Mouse (Mus musculus) right cerebral cortex, postnatal 4 days (tissue): ENCODE data around the gene Vegfa.
A peak's percentile ranks its signal among the peaks of the same experiment; 100 is the strongest.

Experiments
- DNase-seq: peaks from one replicate; pipeline ENCODE4 v3.0.0-alpha.2; 2022

Gene Vegfa

GRCm38 (mm10) chr17:46032257-46032991 lies at the start of gene Vegfa:
TSS of gene Vegfa (minus strand) at chr17:46032369.
- DNase-seq: peak; percentile 98

DNA sequence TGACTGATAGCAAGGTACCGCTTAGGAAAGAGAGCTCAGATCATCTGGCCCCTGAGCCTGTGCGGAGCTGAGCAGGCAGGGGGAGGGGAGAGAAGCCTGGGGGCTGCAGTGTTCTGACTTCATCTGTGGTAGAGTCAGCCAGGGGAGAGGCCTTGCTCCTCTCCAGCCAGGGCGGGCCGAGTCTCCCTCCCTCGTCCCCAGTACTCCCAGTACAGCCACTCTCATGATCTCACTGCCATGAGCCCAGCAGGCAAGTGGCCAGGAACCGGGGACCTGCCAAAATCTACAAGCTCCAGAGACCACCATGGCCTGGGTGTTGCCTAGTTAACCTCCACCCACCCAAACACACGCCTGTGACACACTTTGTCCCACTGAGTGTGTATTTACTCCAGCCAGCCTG lies 49.5 kb upstream of the Vegfa start:
- DNase-seq: no peak

- DNase-seq: no peak
Observed at GRCm38 (mm10) chr17:46081042-46081441, 48.9 kb upstream of the Vegfa start.

DNA sequence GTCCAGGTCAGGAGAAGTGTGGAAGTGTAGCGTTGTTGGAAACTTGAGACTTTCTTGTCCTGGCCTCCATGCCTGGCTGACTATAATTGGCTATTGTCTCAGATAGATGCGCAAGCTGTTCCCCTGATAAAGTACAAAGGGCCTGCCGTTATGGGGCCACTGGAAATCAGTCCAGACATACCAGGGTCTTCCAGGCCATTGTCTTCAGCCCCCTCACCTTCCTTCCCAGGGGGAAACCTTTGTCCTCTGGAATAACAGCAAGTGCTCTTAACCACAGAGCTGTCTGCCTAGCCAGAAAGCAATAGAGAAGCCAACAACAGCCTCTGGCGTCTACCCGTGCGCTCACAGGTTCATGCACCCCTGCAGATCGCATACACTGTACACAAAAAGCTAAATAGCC lies 48.2 kb upstream of the Vegfa start:
- DNase-seq: no peak

- no peak for DNase-seq
Observed at GRCm38 (mm10) chr17:46079037-46079436, 46.9 kb upstream of the Vegfa start.

GRCm38 (mm10) chr17:46077921-46078534 lies 45.9 kb upstream of the Vegfa start:
- no peak for DNase-seq

DNA sequence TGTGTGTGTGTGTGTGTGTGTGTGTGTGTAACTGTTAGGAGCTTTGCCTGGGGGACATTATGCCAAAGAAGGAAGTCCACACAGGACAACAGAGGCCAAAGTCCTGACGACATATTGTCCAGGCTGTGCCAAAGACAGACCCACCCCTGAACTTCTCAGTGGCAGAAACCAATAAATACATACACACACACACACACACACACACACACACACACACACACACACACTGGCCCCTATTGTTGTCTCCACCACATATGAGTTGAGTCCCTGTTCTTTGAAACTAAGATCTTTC lies 44.0 kb upstream of the Vegfa start:
- DNase-seq: no peak

GRCm38 (mm10) chr17:46075551-46076259 lies 43.5 kb upstream of the Vegfa start:
- DNase-seq: no peak

- no peak for DNase-seq
Observed at GRCm38 (mm10) chr17:46075116-46075485, 42.9 kb upstream of the Vegfa start.

DNA sequence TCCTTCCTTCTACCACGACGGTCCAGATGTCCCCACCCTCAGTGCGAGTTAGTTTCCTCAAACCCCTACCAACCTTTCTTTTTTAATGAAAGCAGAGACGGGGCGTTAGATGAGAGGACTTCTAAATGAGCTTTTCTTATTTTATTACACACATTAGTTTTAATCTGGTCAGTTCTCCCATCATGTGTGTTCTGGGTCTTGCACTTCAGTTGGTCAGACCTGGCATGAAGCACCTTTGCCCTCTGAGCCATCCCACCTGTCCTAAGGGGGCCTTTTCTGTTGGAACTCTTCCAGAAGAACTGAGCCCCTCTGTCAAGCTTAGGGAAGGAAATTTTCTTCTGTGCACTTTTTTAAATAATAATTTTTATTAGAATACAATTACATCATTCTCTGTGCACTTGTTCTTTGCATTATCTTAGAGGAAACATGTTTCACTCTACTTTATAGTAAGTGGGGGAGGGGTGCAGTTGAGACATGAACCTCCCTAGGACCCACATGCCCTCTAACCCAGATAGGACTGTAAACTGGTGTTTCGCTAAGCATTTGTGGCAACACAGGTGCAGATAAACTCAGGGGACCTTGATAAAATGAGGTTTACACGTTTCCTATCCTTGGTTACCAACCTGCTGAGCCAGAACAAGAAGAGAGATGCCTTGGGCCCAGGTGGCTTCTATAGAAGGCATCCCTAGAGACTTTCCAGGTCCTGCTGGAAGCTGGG lies 42.4 kb upstream of the Vegfa start:
- no peak for DNase-seq

GRCm38 (mm10) chr17:46073730-46074301 lies 41.6 kb upstream of the Vegfa start:
- no peak for DNase-seq

GRCm38 (mm10) chr17:46071531-46071930 lies 39.4 kb upstream of the Vegfa start:
- DNase-seq: no peak

DNA sequence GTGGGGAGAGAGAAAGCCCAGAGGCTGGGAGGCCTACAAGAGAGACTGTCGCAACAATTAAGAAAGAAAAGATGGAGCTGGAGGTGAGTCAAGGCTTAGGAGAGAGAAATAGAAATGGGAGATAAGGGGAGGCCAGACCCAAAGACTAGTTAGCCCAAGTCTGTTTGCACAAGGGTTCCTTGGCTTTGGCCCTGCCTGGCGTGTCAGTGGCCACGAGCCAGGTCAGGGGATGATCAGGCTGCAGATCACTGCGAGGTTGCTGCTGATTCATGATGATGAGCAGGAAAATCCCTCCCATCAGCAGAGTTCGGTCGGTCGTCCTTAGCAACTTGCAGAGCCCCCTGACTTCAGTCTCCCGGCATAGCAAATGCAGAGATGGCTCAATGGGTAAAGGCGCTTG lies 37.9 kb upstream of the Vegfa start:
- no peak for DNase-seq

DNA sequence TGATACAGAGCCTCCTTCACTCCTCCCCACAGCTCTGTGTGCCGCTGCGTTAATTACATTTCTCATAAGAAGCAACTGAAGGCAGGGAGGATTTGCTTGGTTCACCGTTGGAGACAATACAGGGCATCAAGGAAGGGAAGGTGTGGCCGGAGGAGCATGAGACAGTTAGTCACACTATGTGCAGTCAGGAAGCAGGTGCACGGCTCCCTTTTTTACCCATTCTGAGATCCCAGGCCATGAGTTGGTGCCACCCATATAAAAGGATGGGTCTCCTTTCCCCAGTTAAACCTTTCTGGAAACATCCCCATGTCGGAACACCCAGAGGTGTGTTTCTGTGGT lies 31.8 kb upstream of the Vegfa start:
- DNase-seq: no peak

GRCm38 (mm10) chr17:46063283-46063973 lies 31.3 kb upstream of the Vegfa start:
- peak; percentile 37 for DNase-seq

- DNase-seq: no peak
Observed at GRCm38 (mm10) chr17:46060253-46060652, 28.1 kb upstream of the Vegfa start.

DNA sequence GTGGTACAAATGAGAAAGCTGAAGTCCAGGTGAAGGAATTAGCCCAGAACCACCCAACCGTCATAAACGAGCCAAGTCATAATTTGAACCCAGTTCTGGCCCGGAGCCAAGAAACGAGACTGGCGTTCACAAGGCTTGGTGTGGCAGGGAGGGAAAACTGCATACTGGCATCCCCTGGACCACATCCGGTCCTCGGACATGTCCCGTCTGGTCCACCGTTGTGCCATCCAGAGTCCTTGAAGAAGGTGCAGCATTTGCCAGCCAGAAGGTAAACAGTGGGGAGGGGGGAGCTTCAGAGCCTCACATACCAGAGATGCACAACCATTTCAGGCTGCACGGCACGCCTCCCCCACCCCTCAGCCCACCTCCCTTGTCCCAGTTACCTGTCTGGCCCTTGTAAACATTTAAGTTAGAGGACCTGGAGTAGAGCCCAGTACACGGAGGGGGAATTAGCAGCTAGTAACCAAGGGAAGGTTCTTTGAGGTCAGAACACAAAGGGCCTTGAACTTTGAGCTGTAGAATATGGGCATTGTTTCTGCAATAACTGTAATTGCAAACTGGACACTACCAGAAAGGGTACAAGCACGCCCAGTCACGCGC lies 27.2 kb upstream of the Vegfa start:
- DNase-seq: peak; percentile 9

GRCm38 (mm10) chr17:46056288-46056687 lies 24.1 kb upstream of the Vegfa start:
- no peak for DNase-seq

DNA sequence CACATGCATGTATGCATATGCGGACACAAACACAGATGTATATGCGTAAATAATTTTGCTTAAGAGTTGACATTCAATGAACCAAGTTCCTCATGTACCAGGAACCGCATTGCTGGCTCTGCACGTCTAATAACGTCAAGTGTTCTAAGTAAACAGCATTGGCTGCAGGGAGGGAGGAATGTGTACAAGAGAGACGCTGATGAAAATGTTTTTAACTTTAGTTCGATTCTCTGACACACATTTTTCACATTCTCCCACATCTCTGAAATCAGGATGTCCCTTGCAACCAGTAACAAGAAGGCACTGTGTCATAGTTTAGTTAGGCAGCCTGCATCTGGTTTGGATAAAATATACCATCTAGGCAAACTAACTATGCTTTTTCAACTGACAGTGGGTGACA lies 23.6 kb upstream of the Vegfa start:
- no peak for DNase-seq

- no peak for DNase-seq
Observed at GRCm38 (mm10) chr17:46053291-46053842, 21.2 kb upstream of the Vegfa start.

- no peak for DNase-seq
Observed at GRCm38 (mm10) chr17:46052146-46052545, 20.0 kb upstream of the Vegfa start.

- DNase-seq: no peak
Observed at GRCm38 (mm10) chr17:46051356-46051755, 19.2 kb upstream of the Vegfa start.
